Comparison of ENCODE assay signal across 9 mouse cellular contexts in genomic region chr7:138841436-138842151, GRCm38 (mm10). TPM values are rescaled to one million over a fixed set of nuclear protein-coding genes. Genes with fewer than 3 reads are reported as not detected.
A peak's percentile ranks its signal among the peaks of the same experiment; 100 is the strongest.
DNase-seq lines count a peak whose midpoint lies in the region; ATAC-seq and TF ChIP-seq lines count a peak whose summit lies in the region.
"Had no signal": no experiment of that assay in that cellular context is flagged by ENCODE, and none has a peak within 500 bp of the region (broad histone marks: within the 10 kb centered on the region; RNA-seq: fewer than 3 reads in every experiment).

No protein-coding gene starts in this region.

- H3K27me3 ChIP-seq in kidney, adult 2 months (replicated peaks; ENCODE audit: control insufficient read depth, insufficient read depth, low read length): no peaks in the 10 kb centered on the region
- H3K27me3 ChIP-seq in neural tube, embryonic 11.5 days (ENCODE audit: control insufficient read depth, insufficient read depth, low read length): no peaks in the 10 kb centered on the region

- no peak overlapping the region for H3K4me3 ChIP-seq in kidney, adult 2 months (ENCODE audit: insufficient read depth, low read depth, low read length)
- H3K4me3 ChIP-seq in neural tube, embryonic 11.5 days (ENCODE audit: low read depth, low read length): no peak overlapping the region
- H3K4me3 ChIP-seq: limb, embryonic 10.5 days had no signal

- no peak for TF ChIP-seq POLR2A in kidney, adult 2 months (IDR thresholded peaks at IDR 0.05; ENCODE audit: low read depth, low read length)

- no peak overlapping the region for H3K9ac ChIP-seq in neural tube, embryonic 11.5 days (ENCODE audit: low read length)

- no peaks in the 10 kb centered on the region for H3K36me3 ChIP-seq in kidney, adult 2 months (ENCODE audit: control insufficient read depth, insufficient read depth, low read length)
- no peaks in the 10 kb centered on the region for H3K36me3 ChIP-seq in neural tube, embryonic 11.5 days (ENCODE audit: control insufficient read depth, insufficient read depth, low read length)

- 0 out of 2 replicates have a peak, but pooled peaks have one; percentile 14 for TF ChIP-seq CTCF in kidney, adult 2 months (conservative IDR thresholded peaks at IDR 0.05; ENCODE audit: insufficient read depth, insufficient read length, low read depth, low read length)

- no peaks in the 10 kb centered on the region for H3K9me3 ChIP-seq in neural tube, embryonic 11.5 days (ENCODE audit: control insufficient read depth, low read length)
- H3K9me3 ChIP-seq: limb, embryonic 10.5 days had no signal

- peaks cover 8% of the 10 kb centered on the region for H3K4me1 ChIP-seq in kidney, adult 2 months (ENCODE audit: control insufficient read depth, insufficient read depth, low read length)
- H3K4me1 ChIP-seq in neural tube, embryonic 11.5 days (ENCODE audit: control insufficient read depth, insufficient read depth, low read length): peaks cover 16% of the 10 kb centered on the region

- DNase-seq in embryo, embryonic 10 days (ENCODE audit: low spot score): peak; percentile 41
- no peak for DNase-seq in embryo, embryonic 9.5 days (ENCODE audit: extremely low spot score)
- DNase-seq in kidney, adult 2 months: peak; percentile 8
- no peak for DNase-seq in kidney, postnatal 36 days
- DNase-seq in ES-CJ7 (ENCODE audit: low read depth, low spot score): peak; percentile 45
- DNase-seq in neural tube, embryonic 11.5 days (ENCODE audit: low spot score): peak; percentile 36
- DNase-seq in cerebellum, adult 11 months: no peak
- DNase-seq in layer of hippocampus, postnatal 10 days (ENCODE audit: low spot score in 2 of 2): no peak

- ATAC-seq in neural tube, embryonic 11.5 days (ENCODE audit: insufficient read depth, low FRiP score, low TSS enrichment): no peak

- 46% methylated on average over 2 of the region's 3 CpGs for WGBS in kidney, adult 2 months
- WGBS in neural tube, embryonic 11.5 days: 73% methylated on average over 3 of the region's 3 CpGs

- H3K27ac ChIP-seq in kidney, adult 2 months (ENCODE audit: insufficient read depth, low read depth, low read length): no peak overlapping the region
- H3K27ac ChIP-seq in neural tube, embryonic 11.5 days (ENCODE audit: low read depth, low read length): no peak overlapping the region
- H3K27ac ChIP-seq: limb, embryonic 10.5 days had no signal

- no peak overlapping the region for H3K4me2 ChIP-seq in neural tube, embryonic 11.5 days (ENCODE audit: low read depth)

RNA-seq across cellular contexts. Expression of gene Ppp2r2d, which starts 4.3 kb away (rescaled TPM):
- polyA plus RNA-seq in kidney, adult 2 months (2012; rRNA removed): 24.2 and 24.3 TPM in 2 replicates
- 79.5 and 81.7 TPM in 2 replicates for polyA plus RNA-seq in neural tube, embryonic 11.5 days (2014; fragmentation: Nextera tagmentation; extraction: Ambion mirVana)
- total RNA-seq in layer of hippocampus, postnatal 10 days (2021): 10 to 100 TPM; 93.4 to 95.9 TPM

RNA-seq across cellular contexts. Expression of gene Mapk1ip1, which starts 4.5 kb away (rescaled TPM):
- polyA plus RNA-seq in kidney, adult 2 months (2012; rRNA removed): 43.5 and 64.0 TPM in 2 replicates
- 16.0 and 16.7 TPM in 2 replicates for polyA plus RNA-seq in neural tube, embryonic 11.5 days (2014; fragmentation: Nextera tagmentation; extraction: Ambion mirVana)
- 10 to 100 TPM; 38.5 to 38.6 TPM for total RNA-seq in layer of hippocampus, postnatal 10 days (2021)

Comparison
In these comparisons a context has a peak if more than half of its experiments do, and no peak if none do; other contexts are left out.
1. DNase-seq: peak in embryo, embryonic 10 days (single experiment), kidney, adult 2 months (single experiment), ES-CJ7 (single experiment) and neural tube, embryonic 11.5 days (single experiment); none in embryo, embryonic 9.5 days (single experiment), kidney, postnatal 36 days (0 of 2), cerebellum, adult 11 months (single experiment) and layer of hippocampus, postnatal 10 days (0 of 2).